Mouse (Mus musculus) thymus, postnatal 25 days (tissue): Measurements from ENCODE around the gene Ecel1.
A peak's percentile ranks its signal among the peaks of the same experiment; 100 is the strongest.

Source experiments
- DNase-seq: peaks from one replicate; pipeline ENCODE4 v3.0.0; 2022

Gene Ecel1

DNA sequence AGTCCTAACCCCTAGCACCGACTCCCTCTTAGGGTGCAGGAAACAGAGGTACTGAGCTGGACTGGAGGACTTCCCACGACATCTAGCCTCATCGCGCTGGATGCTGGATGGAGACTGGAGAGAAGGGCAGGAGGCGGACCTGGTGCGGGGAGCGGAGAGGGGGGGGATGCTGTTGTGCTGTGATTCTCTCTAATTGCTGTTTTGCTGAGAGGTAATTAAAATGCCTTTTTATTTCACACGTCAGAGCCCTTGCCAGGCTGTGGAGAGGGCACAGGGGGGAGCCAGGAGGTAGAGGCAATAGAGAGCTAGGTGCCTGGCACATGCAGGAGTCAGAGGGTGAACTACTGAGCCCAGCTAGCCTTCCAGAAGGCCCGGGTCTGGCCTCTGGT lies 8.5 kb upstream of the Ecel1 start:
- DNase-seq, result no peak

- no peak for DNase-seq
These were observed 8.0 kb upstream of the Ecel1 start for GRCm38 (mm10) chr1:87164164-87164795.

DNA sequence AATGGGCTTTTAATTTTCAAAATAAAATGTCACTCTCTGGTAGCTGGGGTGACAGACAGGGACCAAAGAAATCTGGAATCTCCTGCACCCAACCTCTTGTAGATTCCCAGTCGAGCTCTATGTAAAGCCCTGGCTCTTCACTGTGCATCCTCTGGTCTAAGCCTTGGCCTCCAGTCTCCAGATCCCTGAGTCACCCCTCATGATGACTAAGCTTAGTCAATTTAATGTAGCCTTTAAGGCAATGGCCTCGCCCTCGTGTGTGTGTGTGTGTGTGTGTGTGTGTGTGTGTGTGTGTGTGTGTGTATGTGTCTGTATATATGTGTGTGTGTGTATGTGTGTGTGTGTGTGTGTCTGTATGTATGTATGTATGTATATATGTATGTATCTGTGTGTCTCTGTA lies 3.1 kb upstream of the Ecel1 start:
- no peak for DNase-seq

GRCm38 (mm10) chr1:87155531-87156198 lies 656 bp downstream of the Ecel1 start:
- DNase-seq, result no peak

DNA sequence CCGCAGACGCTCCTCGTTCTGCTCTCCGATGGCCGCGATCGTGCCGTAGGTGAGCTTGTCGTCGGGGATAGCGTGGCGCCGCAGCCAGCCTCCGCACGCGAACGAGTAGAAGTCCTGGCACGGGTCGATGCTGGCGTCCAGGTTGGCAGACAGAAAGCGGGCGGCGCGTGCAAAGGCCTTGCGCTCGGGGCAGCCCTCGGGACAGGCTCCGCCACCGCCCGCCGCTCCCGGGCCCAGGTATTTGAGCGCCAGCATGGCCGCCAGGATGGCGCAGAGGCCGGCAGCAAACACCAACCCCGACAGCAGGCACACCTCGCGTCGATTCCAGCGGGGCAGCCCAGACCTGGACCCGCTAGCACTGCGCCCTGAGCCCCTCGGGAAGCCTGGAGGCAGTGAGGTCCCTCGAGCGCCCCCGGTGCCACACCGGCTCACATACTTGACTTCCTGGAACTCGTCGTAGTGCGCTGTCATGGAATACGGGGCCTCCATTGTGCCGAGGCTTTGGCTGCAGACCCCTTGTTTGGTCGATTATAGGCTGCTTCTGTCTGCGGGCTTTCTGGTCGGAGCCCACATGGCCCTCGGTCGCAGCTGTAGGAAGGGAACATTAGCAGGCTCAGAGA lies 1.7 kb downstream of the Ecel1 start:
- DNase-seq, result no peak

DNA sequence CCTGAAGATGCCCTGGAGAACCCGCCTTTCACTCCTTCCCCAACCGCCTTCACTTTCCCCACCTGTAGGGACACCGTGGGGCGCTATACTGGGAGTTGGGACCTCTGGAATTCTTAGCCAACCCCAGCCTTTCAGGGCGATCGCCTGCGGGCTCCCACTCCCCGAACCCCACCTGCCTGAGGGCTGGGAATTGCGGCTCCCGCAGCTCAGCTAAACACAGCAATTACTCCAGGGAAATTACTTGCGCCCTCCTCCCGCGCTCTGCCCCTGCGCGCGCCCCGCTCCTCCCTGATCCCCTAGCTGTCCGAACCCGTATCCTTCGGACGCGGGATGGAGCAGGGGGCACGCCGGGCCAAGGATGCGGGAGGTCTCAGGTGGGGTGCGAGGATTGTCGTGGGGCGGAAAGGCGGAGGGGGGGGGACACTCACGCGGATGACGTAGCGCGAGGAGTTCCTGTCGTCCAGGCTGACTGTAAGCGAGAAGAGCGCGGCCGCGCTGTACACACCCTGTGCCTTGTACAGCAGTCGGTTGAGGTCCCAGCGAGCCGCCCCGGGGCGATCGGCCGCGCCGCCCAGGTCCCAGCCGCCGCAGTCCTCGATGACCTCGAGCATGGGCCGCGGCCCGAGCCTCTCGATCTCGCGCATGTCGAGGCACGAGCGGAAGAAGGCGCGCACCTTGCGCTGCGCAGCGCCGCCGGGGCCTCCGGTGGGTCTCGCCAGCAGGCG lies 2.4 kb downstream of the Ecel1 start:
- no peak for DNase-seq

GRCm38 (mm10) chr1:87151286-87151685 lies 5.0 kb downstream of the Ecel1 start:
- DNase-seq, result no peak

DNA sequence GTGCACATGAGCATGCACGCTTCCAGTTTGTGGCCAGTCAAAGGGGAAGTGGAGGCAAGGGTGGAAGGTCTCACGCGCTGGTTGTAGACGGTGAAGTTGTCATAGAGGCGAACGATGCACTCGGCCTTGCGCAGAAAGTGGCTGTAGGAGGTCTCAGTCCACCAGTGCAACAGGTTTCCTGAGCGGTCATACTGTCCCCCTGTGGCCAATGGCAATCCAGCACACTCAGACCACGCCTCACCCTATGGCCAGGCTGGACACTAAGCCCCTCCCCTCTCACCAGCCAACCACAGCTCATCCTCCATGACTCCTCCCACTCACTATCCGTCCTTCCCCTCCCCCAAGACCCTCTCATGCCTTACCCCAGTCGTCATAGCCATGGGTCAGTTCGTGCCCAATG lies 6.9 kb downstream of the Ecel1 start:
- no peak for DNase-seq

DNA sequence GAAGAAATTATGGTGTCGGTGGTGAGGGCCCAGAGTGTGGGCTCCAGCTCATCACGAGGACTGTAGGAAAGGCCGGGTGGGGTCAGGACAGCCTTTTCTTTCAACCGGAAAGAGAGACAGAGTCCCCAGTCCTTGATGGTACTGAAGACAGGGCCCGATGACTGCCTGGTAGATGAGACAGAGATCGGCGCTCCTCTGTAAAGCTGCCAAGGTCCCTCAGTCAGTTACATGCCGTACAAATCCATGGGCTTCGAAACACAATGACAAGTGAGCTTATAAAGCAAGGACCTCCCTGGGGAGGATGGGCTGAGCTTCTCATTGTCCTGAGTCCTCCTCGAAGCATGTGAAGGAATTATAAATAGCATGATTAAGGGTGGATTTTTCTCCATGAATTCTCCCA lies 13.2 kb downstream of the Ecel1 start:
- no peak for DNase-seq

GRCm38 (mm10) chr1:87142456-87142855 lies 13.9 kb downstream of the Ecel1 start:
- DNase-seq, result no peak

DNA sequence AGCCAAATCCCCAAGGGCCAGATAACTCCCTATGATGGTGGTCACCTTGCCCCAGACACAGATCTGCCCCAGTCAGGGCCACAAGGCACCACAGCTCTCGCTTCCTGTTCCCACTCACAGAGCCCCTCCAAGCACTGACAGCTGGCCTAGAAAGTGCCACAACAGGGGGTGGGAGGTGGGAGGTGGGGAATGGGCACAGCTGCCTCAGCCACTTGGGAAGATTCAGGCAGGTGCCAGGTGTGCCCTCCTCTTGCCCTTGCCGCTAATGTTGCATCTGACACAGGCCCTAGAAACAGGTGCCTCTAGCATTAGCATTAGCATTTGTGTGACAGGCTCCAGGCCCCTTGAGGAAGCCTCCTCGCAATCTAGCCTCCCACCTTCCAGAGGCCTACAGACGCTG lies 14.8 kb downstream of the Ecel1 start:
- no peak for DNase-seq

DNA sequence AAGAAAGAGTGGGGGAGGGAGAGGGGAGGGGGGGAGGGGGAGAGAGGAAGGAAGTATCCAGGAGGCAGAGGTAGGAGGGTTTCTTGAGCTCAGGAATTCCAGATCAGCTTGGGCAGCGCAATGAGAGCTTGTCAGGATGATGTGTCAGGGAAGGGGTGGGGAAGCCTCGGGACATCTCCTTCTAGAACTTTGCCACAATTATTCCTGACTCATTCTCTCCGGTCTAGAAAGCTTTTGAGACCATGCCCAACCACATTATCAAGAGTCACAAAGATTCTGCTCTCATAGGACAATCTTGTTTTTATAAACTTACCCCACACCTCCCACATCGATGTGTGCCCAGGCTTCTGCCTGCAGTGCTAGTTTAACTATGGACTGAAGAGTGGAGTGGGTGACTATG lies 24.5 kb downstream of the Ecel1 start:
- no peak for DNase-seq

DNA sequence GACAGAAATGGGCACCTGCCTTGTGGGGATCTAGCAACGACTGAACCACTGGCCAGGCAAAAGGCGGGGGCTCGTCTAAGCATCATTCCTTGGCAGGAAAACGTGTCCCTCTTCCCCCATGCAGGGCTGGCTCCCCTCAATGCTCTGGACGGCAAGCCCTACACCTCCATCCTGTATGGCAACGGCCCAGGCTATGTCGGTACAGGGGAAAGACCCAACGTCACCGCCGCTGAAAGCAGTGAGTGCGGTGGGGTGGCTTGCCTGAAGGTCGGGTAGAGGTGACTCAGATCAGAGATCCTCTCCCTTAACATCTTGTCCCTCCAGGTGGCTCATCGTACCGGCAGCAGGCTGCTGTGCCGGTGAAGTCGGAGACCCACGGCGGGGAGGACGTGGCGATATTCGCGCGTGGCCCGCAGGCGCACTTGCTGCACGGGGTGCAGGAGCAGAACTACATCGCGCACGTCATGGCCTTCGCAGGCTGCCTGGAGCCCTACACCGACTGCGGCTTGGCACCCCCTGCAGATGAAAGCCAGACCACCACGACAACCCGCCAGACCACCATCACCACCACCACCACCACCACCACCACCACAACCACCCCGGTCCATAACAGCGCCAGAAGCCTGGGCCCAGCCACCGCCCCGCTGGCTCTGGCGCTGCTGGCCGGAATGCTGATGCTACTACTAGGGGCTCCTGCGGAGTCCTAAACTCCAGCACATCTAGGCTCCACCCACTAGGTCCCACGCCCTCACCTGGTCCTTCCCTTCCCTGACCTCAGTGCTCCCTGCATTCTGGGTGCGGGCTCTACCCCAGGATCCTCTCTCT lies 28.9 kb downstream of the Ecel1 start:
- DNase-seq, result peak; percentile 24

GRCm38 (mm10) chr1:87124673-87125072 lies 31.6 kb downstream of the Ecel1 start, which contains the start of gene Akp3:
Akp3 (plus strand) TSS chr1:87124973.
- no peak for DNase-seq

- no peak for DNase-seq
These were observed 41.5 kb downstream of the Ecel1 start for GRCm38 (mm10) chr1:87114784-87115183.

DNA sequence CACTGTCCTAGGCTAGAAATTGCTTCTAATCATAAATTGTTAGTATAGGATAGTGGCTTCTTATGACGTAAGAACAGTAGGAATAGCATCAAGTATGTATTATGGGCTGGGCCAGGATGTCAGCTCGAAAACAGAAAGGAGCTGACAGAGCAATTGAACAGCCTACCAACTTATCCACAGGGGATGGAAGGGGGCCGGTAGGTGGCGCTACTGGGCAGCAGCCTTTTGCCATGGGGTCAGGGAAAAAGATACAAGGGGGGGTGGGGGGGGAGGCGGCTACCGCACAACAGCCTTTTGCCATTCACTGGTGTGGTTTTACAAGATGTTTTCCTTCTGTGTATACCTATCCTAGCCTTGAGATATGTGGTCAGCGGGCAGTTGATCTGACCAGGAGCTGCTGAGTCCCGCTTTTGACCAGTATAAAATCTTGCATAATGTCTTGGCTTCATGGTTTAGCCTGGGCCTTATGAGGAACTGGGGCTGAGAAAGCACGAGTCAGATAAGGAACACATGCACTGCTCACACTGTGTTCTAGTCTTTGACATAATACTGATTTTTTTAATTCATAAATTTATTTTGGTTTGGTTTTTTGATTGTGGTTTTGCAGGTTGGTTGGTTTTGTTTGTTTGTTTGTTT lies 44.5 kb downstream of the Ecel1 start:
- peak; percentile 17 for DNase-seq

DNA sequence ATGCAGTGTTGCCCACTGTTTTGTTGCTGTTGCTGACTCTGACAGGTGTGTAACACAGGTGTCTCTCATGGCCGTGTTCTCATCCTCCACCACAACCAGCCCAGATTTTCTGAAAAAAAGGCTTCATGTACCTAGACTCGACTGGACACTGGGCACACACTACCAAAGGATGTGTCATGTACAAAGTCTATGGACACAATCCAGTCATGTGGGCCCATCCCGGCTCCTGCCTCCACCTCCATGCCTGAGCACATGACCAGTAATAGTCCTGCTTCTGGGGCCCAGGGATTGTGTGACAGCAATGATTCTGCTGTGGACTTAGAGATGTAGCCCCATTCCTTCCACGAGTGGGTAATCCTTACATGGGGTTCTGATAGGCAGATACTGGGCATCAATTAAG lies 47.8 kb downstream of the Ecel1 start:
- DNase-seq, result no peak

DNA sequence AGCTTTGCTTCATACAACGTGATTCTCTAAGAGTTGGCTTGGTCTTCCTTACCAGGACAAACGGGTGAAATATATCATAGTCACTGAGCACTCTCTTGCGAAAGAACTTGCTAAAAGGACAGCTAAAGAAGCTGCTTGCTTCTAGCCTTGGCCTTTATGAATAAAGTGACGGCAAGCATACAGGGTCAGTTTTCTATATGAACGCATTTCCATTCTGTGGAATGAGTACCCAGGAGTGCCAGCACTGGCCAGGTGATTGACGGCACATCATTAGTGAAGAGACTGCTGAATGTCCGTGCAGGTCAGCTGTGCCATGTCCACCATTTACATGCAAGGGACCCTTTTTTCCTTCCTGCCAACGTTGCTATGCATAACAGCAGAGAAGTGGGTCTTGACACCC lies 49.8 kb downstream of the Ecel1 start:
- DNase-seq, result no peak

DNA sequence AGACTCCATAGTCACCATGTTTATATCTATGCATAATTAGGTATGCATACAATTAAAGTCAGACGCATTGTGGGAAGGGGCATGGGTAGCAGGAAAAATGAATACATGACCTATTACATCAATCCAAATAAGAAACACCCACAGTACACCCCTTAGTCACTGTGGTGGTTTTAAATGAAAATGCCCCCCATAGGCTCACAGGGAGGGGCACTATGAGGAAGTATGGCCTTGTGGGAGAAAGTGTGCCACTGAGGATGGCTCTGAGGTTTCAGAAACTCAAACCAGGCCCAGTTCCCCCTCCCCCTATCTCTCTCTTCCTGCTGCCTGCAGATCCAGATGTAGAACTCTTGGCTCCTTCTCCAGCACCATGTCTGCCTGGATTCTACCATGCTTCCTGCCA lies 52.4 kb downstream of the Ecel1 start:
- no peak for DNase-seq

GRCm38 (mm10) chr1:87102114-87102513 lies 54.2 kb downstream of the Ecel1 start:
- DNase-seq, result no peak

DNA sequence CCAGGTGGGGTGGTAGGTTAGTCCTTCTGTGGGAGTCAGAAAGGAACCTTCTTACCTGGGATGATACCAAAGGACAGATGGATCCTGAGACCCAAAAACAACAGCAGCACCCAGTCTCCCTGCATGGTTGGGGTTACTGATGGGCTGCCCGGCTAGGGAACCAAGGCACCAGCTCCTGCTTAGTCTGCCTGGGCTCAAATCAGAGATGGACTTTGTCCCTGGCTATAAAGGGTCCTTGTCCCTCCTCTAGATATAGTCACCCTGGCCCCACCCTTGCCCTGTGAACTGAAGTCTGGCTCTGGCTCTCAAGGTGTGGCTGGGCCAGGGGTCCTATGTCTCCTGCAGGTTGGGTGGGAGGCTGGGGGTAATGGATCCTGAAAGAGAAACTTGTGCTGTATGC lies 54.9 kb downstream of the Ecel1 start, which contains the start of gene Alpi:
Gene Alpi, minus strand, starts transcription at position 196 of the 400 bp plus-strand sequence.
- no peak for DNase-seq

GRCm38 (mm10) chr1:87098358-87098975 lies 57.9 kb downstream of the Ecel1 start:
- peak; percentile 40 for DNase-seq
